Mouse (Mus musculus): ENCODE results near the gene Bank1. TPM values are rescaled to one million over a fixed set of nuclear protein-coding genes. Genes with fewer than 3 reads are reported as not detected.
"Not testable (repeated sequence)": the region's sequence is repeated elsewhere in the genome, so short reads cannot be mapped to it uniquely, and the experiment has no call there.

The Bank1 gene
- total RNA-seq (2021), result under 1 TPM; 0.36 to 0.62 TPM

DNA sequence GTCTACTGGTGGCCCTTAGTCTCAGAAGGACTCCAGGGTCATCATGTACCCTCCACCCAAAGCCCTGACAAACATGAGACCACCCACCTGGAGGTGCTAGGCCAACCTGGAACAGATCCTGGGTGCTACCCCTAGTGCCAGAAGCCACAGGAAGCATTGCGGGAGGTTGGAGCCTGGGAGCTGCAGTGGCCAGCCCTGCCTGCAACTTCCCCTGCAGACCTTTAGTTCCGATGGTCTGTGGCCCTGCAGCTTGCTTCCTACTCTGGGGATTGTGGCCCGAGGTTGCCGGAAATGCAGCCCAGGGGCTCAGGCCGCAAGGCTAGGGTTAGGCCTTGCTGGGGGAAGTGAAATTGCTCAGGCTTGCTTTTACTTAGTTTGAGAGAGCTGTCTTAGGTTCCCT lies at the start of gene Bank1:
Bank1 (minus strand) TSS at position 284 of the 400 bp plus-strand sequence.
- DNase-seq, result peak; percentile 15

DNA sequence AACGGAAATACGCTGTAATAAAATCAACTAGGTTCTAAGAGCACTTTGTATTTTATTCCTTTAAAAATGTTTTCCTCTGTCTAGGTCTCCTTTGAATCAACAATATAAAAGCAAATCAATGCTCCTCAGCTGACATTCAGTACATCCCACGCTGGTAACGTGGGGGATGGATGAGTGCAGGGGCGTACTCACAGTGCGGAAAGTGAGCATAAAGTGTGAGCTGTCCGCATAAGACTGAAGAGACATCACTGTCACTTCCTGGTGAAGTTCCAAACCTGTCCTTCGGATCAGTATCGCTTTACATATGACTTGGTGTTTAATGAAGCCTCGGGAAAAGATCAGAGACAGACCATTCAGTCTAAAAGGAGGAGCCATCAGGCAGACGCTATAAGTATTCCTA lies 44.0 kb upstream of the Bank1 start:
- no peak for DNase-seq

DNA sequence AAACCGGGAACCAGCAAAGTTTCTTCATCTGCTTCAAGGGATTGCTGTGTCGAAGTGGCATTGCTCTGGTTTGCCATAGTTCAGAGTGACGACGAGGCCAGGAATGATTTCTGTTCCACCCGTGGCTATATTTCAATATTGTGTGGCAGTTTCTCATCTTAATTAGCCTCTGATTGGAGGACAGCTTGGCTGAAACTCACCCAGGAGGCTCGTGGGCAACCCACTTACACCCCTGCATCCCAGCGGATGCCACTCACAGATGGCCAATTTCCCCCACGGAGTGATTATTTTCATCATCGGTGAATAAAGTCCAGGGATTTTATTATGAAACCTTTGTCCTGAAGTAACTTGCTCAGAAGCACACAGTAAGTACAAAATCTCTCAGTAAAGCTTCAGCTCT lies 43.6 kb upstream of the Bank1 start:
- no peak for DNase-seq

DNA sequence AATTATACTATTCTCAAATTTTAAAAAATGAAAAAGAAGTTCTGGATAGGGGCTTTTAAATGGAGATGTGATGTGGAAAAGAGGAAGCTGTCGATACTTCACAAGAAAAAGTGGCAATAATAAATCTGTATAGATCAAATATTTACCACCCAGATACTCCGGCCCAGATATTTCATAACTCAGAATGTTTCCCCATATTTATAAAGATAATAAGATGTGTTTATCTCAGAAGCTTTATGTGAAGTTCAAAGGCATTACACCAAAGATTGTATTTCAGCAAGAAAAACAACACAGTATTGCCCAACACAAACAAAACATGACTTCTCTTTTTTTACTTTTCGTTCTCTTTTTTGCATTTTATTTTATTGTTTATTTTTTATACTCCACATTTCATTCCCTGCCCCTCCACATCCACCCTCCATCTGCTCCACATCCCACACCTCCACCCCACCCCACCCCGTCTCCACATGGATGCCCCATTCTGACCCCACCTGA lies 42.7 kb upstream of the Bank1 start:
- no peak for DNase-seq

DNA sequence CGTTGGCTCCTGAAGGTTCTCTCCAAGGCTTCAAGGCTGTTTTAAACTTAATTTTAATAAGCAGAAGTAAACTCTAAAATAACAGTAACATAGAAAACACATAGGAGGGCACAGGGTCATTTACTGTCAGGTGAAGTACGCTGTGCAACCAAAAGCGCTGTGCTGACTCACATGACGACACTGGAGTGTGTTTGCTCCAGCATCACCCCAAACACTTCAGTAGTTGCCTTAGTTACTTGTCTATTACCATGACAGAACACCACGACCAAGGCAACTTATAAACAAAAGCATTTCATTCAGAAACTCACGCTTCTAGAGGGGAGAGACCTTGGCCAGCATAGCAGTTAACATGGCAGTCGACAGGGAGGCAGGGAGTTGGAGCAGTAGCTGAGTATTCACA lies 23.8 kb upstream of the Bank1 start:
- no peak for DNase-seq

DNA sequence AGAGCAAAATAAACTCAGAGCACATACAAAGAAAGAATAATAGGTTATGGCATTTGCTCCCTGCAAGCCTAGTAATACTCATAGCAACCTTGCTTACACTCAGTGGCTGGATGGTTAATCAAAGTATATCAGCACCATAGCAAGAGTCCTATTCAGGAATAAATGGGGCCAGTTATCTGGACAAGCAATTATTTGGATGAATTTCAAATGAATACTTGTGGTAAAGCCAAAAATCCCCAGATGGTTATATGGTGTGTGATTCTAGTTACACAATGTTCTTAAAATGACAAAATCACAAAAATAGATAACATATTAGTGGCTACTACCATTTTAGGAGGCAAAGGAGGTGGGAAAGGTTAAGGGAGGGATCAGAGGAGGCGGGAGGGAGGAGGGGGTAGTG lies 22.7 kb upstream of the Bank1 start:
- no peak for DNase-seq

DNA sequence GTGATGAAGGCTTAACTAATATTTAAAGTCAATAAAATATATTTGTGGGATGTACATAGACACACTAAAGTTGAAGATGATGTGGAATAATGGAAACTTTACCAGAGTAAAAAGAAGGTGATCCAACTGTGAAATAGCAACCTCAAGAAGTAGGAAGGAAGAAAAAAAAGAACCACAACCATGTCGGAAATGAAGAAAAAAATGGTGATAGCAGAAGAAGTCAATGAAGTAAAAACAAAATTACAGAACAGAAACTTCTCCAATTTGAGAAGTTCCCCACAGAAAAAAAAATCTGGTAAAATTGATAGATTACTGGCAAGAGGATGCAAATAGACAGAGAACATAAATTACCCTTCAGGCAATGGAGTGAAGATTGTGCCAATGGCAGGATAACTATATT lies 21.4 kb upstream of the Bank1 start:
- no peak for DNase-seq

DNA sequence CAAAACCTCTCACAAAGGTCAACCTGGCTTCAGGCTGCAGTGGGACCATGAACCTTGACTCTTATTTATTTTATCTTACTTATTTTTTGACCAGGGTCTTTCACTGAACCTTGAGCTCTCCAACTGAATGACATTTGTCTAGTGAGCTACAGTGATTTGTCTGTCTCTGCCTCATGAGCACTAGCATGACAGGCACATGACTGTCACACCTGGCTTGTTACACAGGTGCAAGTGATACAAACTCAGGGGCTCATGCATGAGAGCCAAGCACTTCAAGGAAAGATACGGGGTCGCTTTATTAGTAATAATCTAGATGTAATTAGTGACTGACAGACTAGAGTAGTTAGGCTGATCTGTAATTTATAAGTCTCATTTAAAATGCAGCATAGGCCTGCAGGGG lies 16.0 kb upstream of the Bank1 start:
- DNase-seq, result no peak

DNA sequence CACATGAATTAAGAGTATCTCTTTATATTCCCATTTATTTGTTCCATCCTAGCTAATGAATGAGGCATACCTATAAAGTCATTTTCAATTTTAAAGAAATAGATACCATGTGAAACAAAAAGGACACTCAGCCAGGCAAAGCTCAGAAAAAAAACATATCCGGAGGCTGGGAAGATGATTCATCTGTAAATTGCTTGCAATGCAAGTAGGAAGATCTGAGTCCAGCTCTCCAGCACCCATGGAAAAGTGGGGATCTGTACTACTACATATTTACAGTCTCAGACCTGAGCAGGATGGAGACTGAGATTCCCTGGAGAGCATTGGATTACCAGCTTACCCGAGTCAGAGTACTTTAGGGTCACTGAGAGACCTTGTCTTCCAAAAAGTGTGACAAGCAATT lies 14.0 kb upstream of the Bank1 start:
- DNase-seq, result no peak

DNA sequence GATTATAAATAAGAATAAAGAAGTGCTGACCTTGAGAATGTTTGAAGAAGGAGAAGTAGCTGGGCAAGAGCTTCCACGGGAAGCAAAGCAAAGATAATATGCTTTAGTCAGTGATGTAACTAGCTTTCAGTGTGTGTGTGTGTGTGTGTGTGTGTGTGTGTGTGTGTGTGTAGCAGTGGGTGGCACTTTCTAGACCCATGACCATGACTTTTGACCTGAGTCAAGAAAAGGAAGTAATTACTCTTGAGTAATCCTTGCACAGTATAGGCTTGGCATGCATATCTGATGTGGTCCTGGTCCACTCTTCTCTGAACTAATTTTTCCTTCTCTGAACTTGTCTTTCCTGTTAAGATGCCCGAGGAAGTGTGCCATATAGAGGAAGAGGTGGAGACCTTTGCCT lies 5.3 kb upstream of the Bank1 start:
- no peak for DNase-seq

DNA sequence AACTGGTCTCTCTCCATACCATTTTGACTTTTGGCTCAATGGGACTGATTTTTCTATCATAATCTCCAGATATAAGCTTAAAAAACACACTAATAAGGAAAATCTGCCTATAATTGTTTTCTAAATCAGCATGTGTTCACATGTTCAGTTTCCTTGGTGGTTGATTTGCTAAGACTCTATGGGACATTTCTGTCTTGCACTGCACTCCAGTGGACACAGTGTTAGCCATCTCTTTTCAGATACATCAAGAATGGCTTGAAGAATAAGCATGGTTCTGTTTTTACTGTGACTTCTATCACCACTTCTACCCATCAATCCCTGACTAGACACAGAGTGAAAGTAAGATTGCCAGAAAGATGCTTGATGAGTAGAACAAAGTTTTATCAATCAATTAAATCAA lies 4.2 kb upstream of the Bank1 start:
- no peak for DNase-seq

DNA sequence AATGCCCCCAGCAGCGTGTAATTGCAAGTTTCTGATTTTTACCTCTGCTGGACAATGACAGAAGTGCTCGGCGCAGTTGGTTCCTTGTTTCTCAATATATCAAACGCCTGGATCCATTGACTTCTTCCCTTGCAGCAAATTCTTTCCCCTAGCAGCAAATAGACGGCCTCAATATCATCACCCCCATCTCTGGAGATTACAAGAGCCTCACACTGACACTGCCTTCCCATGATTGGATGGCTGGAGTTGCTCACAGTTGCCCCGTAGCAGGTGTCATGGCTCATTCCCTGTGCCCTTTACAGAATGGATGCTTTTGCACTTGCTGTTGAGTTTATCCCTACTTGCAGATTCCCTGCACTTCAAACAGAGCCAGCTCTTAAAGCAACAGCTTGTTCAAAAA lies 3.3 kb upstream of the Bank1 start:
- no peak for DNase-seq

DNA sequence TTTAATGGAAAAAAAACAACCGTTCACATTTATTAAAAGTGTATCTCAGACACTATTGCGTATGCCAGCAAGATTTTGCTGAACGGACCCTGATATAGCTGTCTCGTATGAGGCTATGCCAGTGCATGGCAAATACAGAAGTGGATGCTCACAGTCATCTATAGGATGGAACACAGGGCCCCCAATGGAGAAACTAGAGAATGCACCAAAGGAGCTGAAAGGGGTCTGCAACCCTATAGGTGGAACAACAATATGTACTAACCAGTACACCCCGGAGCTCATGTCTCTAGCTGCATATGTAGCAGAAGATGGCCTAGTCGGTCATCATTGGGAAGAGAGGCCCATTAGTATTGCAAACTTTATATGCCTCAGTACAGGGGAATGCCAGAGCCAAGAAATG lies 1.1 kb downstream of the Bank1 start:
- not testable (repeated sequence) for DNase-seq

DNA sequence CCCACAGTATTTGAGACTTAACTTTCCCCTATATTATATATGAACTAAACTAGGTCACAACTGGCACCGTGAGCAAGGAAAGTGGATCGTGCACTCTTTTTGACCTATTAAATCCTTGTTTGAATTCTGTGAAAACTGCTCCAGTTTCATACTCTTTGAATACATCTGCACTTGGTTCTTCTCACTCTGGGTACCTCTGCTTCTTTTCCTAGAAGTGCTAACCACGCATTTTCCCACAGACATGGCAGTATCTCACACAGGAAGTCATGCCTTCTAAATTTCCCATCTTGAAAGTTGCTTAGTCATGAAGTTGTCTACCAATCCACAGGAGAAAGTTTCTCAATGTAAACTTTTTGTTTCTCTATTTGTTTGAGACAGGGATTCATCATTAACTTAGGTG lies 3.9 kb downstream of the Bank1 start:
- no peak for DNase-seq

DNA sequence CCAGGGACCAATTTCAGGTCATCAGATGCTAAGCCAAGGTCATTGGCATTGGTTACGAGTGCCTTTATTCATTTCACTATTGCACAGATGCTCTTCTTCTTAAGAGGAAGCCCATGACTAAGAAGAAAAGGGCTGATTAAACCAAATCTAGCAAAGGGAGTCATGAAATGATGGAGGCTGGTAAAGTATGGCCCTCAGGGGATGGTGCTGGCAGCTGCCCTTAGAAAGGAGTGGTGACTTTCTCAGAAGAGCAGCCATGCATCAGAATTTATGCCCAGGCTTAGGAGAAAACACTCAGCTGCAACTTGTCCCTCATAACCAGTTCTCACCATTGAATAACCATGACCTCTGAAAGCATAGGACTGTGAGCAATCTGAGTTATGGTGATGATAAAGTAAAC lies 17.4 kb downstream of the Bank1 start:
- no peak for DNase-seq

DNA sequence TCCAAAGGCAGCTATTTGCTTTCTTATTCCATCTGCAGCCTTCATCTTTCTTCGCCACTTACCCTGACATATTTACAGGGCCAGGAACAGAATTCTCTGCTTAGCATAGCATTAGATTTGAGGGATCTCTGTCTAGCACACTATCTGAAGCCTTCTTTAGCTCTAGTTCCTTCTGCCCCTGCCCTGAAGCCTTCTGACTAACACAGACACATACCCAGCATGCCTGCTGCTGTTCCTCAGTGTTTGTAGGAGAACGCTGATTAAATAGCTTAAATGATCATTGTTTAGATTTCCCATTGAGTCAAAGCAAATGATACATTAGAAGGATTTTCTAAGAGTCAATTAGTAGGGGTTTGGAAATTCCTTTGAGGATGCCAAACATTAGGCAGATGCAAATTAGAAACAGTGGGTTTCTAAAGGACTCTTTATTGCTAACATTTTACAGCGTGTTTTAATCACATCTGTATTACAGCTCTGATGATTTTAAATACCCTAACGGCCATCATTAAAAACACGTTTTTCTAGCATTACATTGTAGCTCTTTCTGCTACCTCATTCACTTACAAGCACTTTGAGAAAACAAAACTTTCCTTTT lies 19.2 kb downstream of the Bank1 start:
- no peak for DNase-seq

DNA sequence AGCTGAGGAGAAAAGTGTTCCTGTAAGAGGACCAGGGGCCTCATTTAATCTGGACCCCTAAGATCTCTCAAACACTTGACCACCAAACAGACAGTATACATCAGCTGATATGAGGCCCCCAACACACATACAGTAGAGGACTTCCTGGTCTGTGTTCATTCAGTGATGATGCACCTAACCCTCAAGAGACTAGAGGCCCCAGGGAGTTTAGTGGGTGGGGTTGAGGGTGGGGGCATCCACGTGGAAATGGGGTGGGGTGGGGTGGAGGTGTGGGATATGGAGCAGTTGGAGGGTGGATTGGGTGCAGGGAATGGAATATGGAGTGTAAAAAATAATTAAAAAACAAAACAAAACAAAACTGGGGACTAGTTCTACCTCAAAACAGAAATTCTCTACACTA lies 23.3 kb downstream of the Bank1 start:
- DNase-seq, result no peak

DNA sequence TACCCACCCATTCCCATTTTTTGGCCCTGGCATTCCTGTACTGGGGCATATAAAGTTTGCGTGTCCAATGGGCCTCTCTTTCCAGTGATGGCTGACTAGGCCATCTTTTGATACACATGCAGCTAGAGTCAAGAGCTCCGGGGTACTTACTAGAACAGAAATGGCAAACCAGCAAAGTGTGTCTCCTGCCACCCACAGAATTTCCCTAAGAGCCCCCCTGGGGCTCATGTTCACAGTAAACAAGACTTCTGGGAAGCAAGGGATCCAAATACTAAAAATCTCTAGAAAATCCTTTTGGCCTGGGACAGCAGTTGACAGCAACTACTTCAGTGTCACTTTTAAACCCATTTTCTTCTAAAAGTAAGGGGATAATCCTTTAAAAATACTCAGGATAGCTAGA lies 25.1 kb downstream of the Bank1 start:
- not testable (repeated sequence) for DNase-seq

DNA sequence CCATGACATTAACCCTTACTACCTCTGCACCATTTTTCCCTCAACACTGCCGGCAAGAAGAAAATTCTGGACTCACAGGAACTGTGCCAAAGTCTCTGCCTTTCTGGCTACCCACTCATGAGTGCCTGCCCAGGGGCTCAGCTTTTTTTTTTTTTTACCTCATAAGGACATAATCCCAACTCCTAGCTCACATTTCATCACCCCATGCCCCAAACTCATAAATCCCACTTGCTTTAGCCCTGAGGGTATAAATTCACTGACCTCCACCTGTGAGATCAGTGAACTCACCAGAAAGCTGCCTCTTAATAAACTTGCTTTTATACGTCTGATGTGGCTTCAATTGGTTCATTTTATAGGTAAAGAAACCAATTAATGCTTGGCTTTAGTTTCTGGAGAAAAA lies 28.5 kb downstream of the Bank1 start:
- DNase-seq, result no peak

DNA sequence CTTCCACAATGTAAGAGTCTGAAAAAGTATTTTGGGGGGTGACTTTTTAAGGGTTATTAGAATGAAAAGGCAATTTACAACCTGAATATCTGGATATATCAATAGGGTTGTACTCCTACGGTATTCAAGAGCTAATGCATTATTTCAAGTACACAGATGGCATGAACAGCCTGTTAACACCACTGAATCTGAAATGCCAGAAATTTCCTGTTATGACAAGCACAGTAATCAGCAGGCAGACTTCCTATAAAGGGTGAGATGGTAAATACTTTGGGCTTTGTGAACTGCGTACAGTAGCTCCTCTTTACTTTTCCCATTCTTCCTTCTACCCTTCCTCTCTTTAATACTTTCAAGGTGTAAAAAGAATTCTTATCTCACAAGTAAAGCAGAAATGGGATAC lies 30.6 kb downstream of the Bank1 start:
- DNase-seq, result no peak

DNA sequence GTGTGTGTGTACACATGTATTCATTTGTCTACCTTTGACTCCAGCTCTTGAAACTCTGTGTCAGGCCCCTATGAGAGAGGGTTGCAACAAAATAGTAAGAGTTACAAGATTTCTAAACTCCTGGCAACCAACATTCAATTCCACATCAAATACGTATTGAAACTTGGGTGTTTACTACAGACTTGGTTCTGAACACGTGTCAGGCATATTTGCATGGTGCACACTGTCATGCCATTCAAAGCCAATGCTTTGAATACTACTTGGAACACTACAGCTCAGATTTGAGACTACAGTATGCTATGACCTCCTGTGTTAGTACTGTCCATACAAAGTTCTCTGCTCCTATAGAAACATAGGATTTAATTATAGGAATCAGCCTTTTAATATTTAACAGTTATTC lies 38.0 kb downstream of the Bank1 start:
- DNase-seq, result no peak

DNA sequence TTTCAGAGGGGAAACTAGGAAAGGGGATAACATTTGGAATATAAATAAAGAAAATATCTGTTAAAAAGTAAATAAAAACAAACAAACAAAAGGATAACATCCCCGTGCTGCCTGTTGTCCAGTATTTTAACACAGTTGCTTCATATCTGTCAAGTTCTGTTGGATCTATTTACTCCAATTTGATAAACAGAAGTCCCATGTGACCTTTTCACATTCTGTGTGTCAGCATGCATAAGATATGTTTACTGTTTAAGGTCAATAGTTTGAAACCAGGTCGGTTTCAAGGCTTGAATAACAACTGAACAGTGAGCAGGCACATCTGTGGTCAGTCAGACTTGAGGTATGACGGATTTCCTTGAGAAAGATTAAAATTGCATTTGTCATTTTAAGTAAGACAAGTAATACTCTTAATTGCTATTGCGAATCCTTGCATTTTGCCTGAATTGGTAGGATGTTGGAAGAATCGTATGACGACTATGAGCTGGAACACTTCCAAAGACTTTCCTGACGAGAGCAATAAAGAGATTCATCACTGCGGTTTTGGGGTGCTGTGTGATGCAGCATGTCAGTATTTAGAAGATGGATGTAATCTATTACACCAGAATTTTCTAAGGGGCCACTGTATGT lies 60.8 kb downstream of the Bank1 start:
- no peak for DNase-seq

DNA sequence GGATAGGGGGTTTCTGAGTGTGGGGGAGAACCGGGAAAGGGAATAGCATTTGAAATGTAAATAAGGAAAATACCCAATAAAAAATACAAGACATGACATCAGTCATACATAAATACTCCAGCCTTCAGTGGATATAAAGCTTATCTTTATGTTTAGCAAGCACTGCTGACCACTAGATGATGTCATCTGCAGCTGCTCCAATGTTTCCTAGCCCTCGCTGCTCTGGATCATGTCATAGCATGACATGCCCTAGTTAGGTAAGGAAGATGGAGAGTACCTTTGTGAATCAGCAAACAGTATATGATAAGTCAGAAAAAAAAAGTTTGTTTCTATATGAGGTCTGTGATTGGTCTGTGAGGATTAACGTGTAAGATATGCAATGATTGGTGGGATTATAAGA lies 68.1 kb downstream of the Bank1 start:
- no peak for DNase-seq

DNA sequence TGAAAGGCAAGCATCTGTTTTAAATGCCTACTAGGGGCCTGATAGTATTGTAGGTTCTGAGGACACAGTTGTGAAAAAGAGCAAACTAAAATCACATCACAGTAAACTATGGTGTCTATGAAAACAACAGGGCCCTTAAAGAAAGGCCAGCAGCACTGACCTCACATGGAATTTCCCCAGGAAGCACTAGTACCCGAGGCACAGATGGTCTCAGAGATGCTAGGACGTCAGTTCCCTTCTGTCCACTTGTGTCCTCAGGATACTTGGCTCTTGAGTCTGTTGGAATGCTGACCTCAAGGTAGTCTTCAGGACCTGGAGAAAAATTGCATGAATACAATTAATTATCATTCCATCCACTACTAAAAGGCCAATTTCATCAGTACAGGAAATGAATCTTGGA lies 71.2 kb downstream of the Bank1 start:
- DNase-seq, result no peak

DNA sequence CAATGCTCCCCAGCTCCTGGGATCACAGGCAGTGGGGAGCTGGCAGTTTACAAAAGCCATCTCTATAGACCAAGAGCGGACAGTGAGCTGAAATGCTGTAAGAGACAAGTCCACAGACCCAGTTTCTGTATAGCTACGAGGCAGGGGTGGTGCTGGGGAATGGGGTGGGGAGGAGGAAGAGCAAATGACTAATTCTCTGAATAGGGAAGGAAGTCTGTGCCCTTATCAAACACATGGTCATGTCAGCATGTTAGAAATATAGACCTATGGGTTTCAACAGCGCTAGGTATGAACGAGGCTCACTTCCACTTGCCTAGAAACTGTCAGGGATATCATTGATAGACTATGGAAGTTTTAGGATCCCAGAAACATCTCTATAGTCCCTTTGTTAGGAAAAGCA lies 73.0 kb downstream of the Bank1 start:
- no peak for DNase-seq

All from heart, postnatal 4 days (tissue).